Mouse (Mus musculus) liver, adult (tissue): ENCODE measurements around the gene Opn3.

Experiments used
- GATA4 ChIP-seq: IDR thresholded peaks from 2 replicates; pipeline ENCODE4 v1.6.1; 2014; ENCODE audit warnings: mild to moderate bottlenecking, low read length; ENCODE audit not compliant: insufficient replicate concordance

Gene Opn3

DNA sequence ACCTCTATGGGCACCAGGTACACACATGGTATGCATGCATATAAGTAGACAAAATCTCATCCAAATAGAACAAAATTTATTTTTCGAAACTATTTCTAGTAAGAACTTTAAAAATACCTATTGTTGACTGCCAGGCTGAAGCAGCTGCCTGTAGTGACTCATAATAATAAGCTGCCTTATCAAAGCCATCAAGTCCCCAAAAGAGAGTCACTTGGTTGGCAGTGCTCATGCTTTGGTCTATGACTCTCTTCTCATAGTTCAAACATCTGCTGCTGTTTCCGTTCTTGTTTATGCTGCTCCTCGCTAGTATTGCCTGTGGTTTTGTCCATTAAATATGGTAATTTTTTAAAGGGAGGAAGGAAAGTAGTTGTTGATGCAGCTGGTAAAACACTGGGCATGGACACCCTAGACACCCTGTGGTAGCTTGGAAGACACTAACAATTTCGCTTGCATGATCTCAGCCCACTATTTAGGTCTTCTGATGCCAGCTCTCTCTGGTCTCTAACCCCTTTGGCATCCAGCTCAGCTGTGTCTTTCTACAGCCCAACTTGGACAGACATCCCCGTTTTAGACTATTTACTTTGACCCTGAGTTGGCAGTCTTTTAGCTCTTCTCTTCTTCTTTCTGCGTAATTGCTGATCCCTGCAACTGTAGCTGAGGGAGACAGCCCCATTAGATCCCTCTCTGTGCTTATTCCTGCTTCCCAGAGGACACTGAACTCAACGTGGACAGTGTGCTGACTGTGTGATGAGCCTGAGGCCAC, 18.8 kb downstream of the Opn3 start:
- no peak for TF ChIP-seq GATA4

DNA sequence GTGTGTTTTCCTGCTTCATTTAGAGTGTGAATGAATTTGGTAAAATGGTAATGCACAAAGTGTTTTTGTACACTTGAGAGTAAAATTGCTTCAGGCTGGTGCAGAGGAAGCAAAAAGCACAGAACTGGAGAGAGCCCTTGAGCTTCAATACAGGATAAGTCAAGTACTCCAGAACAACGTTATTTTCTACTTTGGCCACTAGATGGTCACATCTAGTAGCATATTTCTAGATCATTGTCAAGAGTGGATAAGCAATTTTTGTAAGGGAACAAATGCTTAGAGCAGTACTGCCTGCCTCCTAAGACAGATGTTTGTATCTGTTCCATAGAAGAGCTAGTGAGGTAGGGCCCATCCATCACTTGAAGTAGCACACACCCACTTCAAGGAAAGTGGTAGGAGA, 20.9 kb downstream of the Opn3 start:
- no peak for TF ChIP-seq GATA4

DNA sequence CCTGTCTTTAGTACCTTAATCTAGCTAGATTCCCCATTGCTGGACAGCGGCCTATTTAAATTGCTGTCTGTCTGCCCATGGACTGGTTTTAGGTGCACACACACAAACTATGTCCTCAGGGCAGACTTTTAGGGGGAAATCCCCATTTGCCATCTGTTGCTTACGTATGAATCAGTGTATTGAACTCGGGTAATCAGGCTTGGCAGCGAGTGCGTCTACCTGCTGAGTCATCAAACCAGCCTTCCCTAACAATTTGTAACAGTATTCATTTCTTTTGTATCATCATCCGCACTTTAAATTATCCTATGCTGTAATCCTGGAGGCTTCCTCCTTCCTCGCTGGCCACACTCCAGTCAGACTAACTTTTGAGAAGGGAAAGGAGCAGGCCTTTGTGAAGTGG, 22.5 kb downstream of the Opn3 start:
- no peak for TF ChIP-seq GATA4

DNA sequence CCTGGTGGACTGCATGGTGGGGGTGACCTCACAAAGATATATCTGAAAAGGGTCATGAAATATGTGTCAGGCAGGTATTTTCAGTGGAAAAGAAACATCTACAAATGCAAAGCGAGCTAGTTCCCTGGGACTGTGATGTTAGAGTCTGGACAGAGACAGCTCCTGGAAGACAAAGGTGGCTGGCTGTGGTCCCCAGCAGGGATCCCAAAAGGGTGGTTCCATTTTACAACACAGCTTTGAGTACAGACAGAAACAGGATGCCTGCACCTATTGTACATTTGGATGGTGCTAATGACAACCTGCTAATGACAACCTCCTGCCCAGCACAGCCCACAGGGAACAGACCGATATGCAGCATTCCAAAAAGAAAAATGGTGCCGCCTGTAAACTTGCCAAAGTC, 23.1 kb downstream of the Opn3 start:
- TF ChIP-seq GATA4, result no peak

DNA sequence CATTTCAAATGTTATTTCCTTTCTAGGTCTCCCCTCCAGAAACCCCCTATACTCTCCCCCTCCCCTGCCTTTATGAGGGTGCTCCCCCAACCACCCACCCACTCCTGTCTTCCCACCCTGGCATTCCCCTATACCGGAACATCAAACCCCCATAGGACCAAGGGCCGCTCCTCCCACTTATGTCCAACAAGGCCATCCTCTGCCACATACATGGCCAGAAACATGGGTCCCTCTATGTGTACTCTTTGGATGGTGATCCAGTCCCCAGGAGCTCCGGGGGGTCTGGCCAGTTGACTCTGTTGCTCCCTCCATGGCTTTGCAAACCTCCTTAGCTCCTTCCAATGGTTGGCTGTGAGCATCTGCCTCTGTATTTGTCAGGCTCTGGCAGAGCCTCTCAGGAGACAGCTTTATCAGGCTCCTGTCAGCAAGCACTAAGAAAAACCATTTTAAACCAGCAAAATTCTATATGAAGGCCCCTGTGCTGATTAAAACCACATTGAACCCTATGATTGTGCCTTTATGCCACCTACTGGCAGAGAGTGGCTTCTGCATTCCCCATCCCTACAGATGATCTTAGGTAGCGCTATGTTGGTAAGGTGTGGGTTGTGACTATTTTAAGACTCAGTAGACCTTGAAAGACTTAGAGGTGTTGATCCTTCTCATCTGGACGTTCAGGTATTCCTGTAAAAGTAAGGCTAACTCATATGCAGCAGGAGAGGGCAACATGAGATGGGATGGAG, 23.7 kb downstream of the Opn3 start:
- TF ChIP-seq GATA4, result no peak

DNA sequence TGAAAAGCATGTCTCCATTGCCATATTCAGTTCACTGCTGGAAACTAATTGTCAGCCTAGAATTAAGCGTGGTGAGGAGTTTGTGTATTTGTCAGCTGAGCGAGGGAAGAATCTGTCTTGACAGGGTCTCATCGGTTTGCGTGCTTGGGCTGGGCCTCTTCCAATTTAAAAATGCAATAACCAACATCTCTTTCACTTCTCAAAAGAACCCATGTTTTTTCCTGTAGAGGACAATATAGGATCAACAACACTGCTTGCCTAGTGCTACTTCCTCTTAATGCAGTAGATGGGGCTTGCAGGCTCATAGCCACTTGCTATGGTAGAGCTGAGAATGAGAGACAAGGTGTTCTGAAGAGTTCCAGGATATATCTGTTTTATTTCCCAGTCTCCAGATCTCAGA, 32.7 kb downstream of the Opn3 start:
- no peak for TF ChIP-seq GATA4

DNA sequence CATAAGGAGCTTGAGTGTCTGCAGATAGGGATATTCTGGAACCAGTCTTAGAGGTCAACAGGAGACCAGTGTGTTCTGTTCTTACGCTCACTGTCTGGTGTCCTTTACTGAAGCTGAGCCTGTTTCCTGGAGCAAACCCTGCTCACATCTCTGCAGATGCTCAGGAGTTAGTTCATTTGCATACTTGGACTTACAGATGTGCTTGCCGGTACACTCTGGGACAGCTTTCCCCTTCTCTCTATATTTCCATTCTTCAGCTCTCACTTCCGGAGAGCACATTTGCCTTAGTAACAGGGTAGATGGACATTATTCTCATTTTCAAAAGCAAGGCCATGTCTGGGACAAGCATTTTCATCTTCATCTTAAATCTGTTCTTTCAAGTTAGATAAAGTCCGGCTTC, 44.0 kb downstream of the Opn3 start:
- no peak for TF ChIP-seq GATA4

DNA sequence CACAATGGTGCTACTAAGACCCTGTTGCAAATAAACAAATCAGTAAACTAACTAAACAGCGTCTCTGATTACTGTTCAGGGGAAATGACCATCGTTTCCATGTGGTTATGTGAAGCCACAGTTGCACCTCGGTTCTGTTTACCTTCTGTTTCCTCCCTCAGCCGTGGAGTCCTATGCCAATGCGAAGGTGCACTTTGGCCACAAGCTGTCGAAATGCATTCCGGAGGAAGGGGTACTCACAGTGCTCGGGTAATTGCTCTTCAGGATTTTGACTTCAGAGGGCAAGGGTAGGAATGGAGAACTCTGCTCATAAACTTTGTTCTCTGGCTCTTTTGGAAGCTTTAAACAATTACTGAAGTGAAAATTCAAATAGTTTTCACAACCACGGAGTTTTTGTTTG, 45.6 kb downstream of the Opn3 start:
- TF ChIP-seq GATA4, result no peak

DNA sequence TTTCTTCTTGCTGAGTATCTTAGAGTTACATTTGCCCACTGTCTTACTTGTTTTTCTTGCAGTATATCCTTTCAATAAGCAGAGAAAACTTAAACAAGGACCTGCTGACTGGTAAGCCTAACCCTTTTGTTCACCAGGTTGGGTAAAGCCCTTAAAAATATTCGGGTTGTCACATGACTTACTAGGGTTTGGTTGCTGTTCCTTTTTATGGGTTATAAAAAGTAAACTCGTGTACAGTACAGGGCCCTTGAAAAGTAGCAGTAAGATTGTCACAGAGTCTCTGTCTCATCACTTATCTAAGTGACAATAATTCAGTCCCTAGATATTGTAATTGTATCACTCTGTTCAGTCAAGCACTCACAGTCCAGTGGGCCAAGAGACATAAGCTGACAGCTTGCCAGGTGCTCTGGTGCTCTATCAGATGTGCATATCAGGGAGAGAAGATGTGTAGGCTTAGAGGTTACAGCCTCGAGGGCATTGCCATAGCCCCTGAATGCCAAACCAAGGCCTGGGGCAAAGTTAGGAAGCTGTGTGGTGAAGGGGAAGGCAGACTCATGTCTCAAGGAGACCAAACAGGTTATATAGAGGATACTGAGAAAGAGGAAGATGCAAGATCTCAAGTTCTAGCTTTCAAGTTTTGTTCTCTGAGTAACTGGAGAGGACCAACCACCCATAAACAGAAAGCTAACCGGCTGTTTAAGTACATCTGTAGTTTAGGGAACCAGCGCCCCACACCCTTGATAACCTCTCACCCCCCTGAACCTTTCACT, 48.9 kb downstream of the Opn3 start:
- TF ChIP-seq GATA4, result no peak

DNA sequence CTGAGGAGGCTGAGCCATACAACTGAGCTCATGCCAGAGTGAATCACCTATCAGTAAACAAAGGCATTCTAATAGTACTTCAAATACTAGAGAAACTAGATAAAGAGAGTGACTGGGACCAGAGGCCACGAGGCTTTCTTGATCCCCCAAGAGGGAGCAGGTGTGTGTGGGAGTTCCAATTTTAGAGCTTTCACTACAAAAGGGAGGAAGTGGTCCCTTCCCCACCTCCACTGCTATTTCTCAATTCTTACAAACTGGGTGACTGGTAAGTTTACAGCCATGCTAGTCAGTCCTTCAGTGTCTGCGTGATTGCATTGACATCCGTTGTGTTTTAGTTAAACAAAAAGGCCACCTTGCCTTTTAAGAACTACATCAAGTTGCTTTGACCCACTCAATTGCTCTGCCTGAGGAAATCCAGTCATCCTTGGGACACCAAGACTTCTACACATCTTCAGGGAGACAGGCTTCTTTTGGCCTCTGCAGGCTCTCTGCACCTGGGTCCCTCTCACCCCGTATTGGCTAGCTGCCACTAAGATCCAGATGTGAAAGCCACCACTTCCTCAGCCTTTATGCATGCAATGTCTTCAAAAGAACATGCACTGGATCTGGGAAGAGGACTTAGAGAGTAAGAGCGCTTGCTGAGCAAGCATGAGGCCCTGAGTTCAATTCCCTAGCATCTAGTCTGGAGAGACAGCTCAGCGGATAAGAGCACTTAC, 52.0 kb downstream of the Opn3 start:
- TF ChIP-seq GATA4, result no peak

DNA sequence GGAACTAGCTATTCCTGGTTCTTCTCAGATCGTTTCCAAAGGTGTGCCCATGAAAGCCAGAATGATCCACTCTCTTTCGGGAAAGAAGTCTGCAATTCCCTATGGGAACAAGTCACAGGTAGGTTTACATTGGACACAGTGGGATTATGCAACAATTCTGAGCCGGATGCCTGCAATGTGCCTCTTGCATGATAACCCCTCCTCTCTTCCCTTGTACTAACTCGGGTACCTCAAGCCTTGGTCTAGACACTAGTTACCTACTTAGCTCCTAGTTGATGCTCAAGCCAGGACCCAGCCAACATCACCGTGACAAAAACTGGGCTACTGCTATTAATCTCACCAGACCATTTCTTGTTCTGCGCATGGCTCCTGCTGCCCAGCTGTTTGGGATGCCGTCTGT, 53.5 kb downstream of the Opn3 start:
- no peak for TF ChIP-seq GATA4

DNA sequence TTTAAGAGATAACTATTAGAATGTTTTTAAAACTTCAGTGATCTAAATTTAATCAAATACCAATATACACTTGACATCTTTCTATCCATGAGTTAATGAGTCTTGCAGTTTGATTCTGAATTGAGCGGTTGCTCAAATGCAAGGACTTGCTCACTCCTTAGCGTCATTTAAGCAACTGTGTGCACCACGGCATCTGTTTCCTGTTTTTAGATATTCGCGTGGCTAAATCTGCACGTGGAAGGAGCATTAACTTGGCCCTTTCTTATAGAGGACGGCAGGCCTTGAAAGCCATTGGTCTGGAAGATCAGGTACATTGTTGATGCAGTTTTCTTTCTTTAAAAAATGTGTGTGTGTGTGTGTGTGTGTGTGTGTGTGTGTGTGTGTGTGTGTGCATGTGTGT, 54.9 kb downstream of the Opn3 start:
- TF ChIP-seq GATA4, result no peak

DNA sequence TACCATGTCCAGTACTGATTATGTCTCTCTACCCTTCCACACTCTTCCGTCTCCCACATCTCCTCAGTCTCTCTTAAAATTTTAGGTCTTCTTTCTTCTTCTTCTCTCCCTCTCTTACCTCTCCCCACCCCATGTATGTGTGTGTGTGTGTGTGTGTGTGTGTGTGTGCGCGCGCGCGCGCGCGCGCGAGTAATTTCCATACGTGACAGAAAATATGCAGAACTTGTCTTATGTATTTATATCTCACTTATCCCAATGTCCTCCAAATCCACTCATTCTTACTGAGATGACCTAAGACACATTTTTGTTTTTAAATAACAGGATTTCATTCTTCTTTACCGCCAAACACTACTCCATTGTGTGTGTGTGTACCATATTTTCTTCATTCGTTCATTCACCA, 60.1 kb downstream of the Opn3 start:
- TF ChIP-seq GATA4, result no peak

DNA sequence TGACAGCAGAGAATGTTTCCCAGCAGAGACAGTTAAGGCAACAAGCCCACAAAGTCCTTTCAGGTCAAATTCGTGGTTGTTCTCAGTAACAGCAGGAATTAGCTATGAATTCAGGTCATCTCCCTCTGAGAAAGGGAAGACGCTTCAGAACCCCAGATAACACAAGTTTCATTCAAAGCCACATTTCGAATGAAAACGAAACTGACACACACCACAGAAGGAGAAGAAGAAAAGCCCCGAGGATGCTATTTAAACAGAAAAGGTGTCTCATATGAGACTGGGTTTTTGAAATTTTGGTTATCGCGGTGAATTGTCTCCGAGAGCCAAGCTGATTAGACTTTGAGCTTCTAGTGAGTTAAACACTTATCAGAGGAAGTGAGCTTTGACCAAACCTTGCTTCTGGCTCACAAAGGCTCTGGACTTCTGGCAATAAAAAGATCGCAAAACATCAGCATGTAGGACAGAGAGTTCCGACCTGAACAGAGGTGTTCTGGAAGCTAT, 60.8 kb downstream of the Opn3 start:
- peak; percentile 81 for TF ChIP-seq GATA4

DNA sequence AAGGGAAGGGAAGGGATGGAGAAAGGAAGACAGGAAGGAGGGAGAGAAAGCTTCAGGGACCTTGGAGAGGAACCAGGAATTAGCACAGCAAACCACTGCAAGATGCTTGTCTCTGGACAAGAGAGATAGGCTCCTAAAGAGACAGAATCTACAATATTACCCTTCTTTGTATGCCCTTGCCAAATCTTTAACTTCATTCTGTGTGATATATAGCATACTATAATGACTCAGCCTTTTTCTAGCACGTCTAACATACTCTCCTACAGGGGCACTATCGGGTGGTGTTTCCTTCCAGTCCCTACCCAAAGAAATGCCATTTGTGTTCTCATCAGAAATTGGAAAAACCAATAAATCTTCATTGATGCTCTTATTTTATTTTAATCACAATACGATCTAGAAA, 61.5 kb downstream of the Opn3 start:
- TF ChIP-seq GATA4, result no peak
